Mouse (Mus musculus): ENCODE results near the gene Gys2. TPM values are rescaled to one million over a fixed set of nuclear protein-coding genes. Genes with fewer than 3 reads are reported as not detected.

Gene Gys2
- polyA plus RNA-seq, 2 experiments, result not detected

GRCm38 (mm10) chr6:142477239-142477638 lies 4.3 kb upstream of the Gys2 start:
- Histone ChIP-seq H3K9me3 (ENCODE audit: control insufficient read depth, low read length) (no peaks in the 10 kb centered on the region), H3K27ac (replicated peaks; ENCODE audit: low read depth, low read length) (no peak overlapping the region), H3K4me1 (ENCODE audit: control insufficient read depth, insufficient read depth, low read length) (no peaks in the 10 kb centered on the region), H3K27me3 (ENCODE audit: control insufficient read depth, insufficient read depth, low read length) (no peaks in the 10 kb centered on the region), H3K4me3 (replicated peaks; ENCODE audit: low read length) (no peak overlapping the region), H3K4me2 (replicated peaks; ENCODE audit: low read depth, low read length, severe bottlenecking) (no peak overlapping the region), H3K9ac (ENCODE audit: low read depth, low read length, severe bottlenecking) (no peak overlapping the region), H3K36me3 (ENCODE audit: control insufficient read depth, insufficient read depth, low read length) (no peaks in the 10 kb centered on the region)
- DNase-seq (ENCODE audit: low spot score) (no peak), ATAC-seq (ENCODE audit: low FRiP score, low read depth) (no peak)
- no peak for TF ChIP-seq POLR2A (IDR thresholded peaks at IDR 0.05; ENCODE audit: borderline replicate concordance, extremely low read depth, insufficient read depth, insufficient read length)
- WGBS, result 77% methylated on average over 7 of the region's 7 CpGs

GRCm38 (mm10) chr6:142471141-142471540 lies 1.8 kb downstream of the Gys2 start:
- Histone ChIP-seq H3K36me3 (ENCODE audit: control insufficient read depth, insufficient read depth, low read length) (no peaks in the 10 kb centered on the region), H3K9ac (ENCODE audit: low read depth, low read length, severe bottlenecking) (no peak overlapping the region), H3K27ac (replicated peaks; ENCODE audit: low read depth, low read length) (no peak overlapping the region), H3K27me3 (ENCODE audit: control insufficient read depth, insufficient read depth, low read length) (no peaks in the 10 kb centered on the region), H3K9me3 (ENCODE audit: control insufficient read depth, low read length) (no peaks in the 10 kb centered on the region), H3K4me2 (replicated peaks; ENCODE audit: low read depth, low read length, severe bottlenecking) (no peak overlapping the region), H3K4me3 (replicated peaks; ENCODE audit: low read length) (no peak overlapping the region), H3K4me1 (ENCODE audit: control insufficient read depth, insufficient read depth, low read length) (0 out of 2 replicates have a peak, but pooled peaks cover 2% of the 10 kb centered on the region)
- no peak for TF ChIP-seq POLR2A (IDR thresholded peaks at IDR 0.05; ENCODE audit: borderline replicate concordance, extremely low read depth, insufficient read depth, insufficient read length)
- ATAC-seq (ENCODE audit: low FRiP score, low read depth), result no peak
- WGBS, result 77% methylated on average over 8 of the region's 8 CpGs
- no peak for DNase-seq (ENCODE audit: low spot score)

GRCm38 (mm10) chr6:142469602-142470001 lies 3.3 kb downstream of the Gys2 start:
- WGBS, result 53% methylated on average over 4 of the region's 4 CpGs
- ATAC-seq (ENCODE audit: low FRiP score, low read depth), result no peak
- Histone ChIP-seq H3K4me2 (replicated peaks; ENCODE audit: low read depth, low read length, severe bottlenecking) (no peak overlapping the region), H3K9me3 (ENCODE audit: control insufficient read depth, low read length) (no peaks in the 10 kb centered on the region), H3K27ac (replicated peaks; ENCODE audit: low read depth, low read length) (no peak overlapping the region), H3K4me1 (ENCODE audit: control insufficient read depth, insufficient read depth, low read length) (0 out of 2 replicates have a peak, but pooled peaks cover 2% of the 10 kb centered on the region), H3K9ac (ENCODE audit: low read depth, low read length, severe bottlenecking) (no peak overlapping the region), H3K4me3 (replicated peaks; ENCODE audit: low read length) (no peak overlapping the region), H3K27me3 (ENCODE audit: control insufficient read depth, insufficient read depth, low read length) (no peaks in the 10 kb centered on the region), H3K36me3 (ENCODE audit: control insufficient read depth, insufficient read depth, low read length) (no peaks in the 10 kb centered on the region)
- no peak for TF ChIP-seq POLR2A (IDR thresholded peaks at IDR 0.05; ENCODE audit: borderline replicate concordance, extremely low read depth, insufficient read depth, insufficient read length)
- DNase-seq (ENCODE audit: low spot score), result no peak

- no peak overlapping the region for H3K9ac ChIP-seq (ENCODE audit: low read depth, low read length, severe bottlenecking)
- 69% methylated on average over 6 of the region's 6 CpGs for WGBS
- no peak for DNase-seq (ENCODE audit: low spot score)
Measured at GRCm38 (mm10) chr6:142462194-142462593, 10.7 kb downstream of the Gys2 start.

GRCm38 (mm10) chr6:142459017-142459678 lies 13.8 kb downstream of the Gys2 start:
- H3K4me2 ChIP-seq (replicated peaks; ENCODE audit: low read depth, low read length, severe bottlenecking), result no peak overlapping the region
- no peak overlapping the region for H3K9ac ChIP-seq (ENCODE audit: low read depth, low read length, severe bottlenecking)
- no peak for ATAC-seq (ENCODE audit: low FRiP score, low read depth)
- H3K4me3 ChIP-seq (replicated peaks; ENCODE audit: low read length), result no peak overlapping the region
- no peak overlapping the region for H3K27ac ChIP-seq (replicated peaks; ENCODE audit: low read depth, low read length)
- no peaks in the 10 kb centered on the region for H3K36me3 ChIP-seq (ENCODE audit: control insufficient read depth, insufficient read depth, low read length)
- TF ChIP-seq POLR2A (IDR thresholded peaks at IDR 0.05; ENCODE audit: borderline replicate concordance, extremely low read depth, insufficient read depth, insufficient read length), result no peak
- no peaks in the 10 kb centered on the region for H3K9me3 ChIP-seq (ENCODE audit: control insufficient read depth, low read length)
- no peaks in the 10 kb centered on the region for H3K27me3 ChIP-seq (ENCODE audit: control insufficient read depth, insufficient read depth, low read length)
- H3K4me1 ChIP-seq (ENCODE audit: control insufficient read depth, insufficient read depth, low read length), result no peaks in the 10 kb centered on the region
- DNase-seq (ENCODE audit: low spot score), result no peak
- 77% methylated on average over 14 of the region's 14 CpGs for WGBS

More at GRCm38 (mm10) chr6:142462194-142462593, 10.7 kb downstream of the Gys2 start:
- Histone ChIP-seq H3K4me3 (replicated peaks; ENCODE audit: low read length) (no peak overlapping the region), H3K27me3 (ENCODE audit: control insufficient read depth, insufficient read depth, low read length) (no peaks in the 10 kb centered on the region), H3K27ac (replicated peaks; ENCODE audit: low read depth, low read length) (no peak overlapping the region), H3K36me3 (ENCODE audit: control insufficient read depth, insufficient read depth, low read length) (no peaks in the 10 kb centered on the region), H3K4me2 (replicated peaks; ENCODE audit: low read depth, low read length, severe bottlenecking) (no peak overlapping the region), H3K4me1 (ENCODE audit: control insufficient read depth, insufficient read depth, low read length) (no peaks in the 10 kb centered on the region), H3K9me3 (ENCODE audit: control insufficient read depth, low read length) (no peaks in the 10 kb centered on the region)
- TF ChIP-seq POLR2A (IDR thresholded peaks at IDR 0.05; ENCODE audit: borderline replicate concordance, extremely low read depth, insufficient read depth, insufficient read length), result no peak
- ATAC-seq (ENCODE audit: low FRiP score, low read depth), result no peak

Measured in limb, embryonic 14.5 days (tissue).